In genomic region chr5:73977426-73977825, GRCm38 (mm10) we compare ENCODE assay signal across 22 mouse cellular contexts.
DNase-seq lines count a peak whose midpoint lies in the region; ATAC-seq and TF ChIP-seq lines count a peak whose summit lies in the region.
"Had no signal": no experiment of that assay in that cellular context is flagged by ENCODE, and none has a peak within 500 bp of the region (broad histone marks: within the 10 kb centered on the region; RNA-seq: fewer than 3 reads in every experiment).

No protein-coding gene starts in this region.

- no peak for TF ChIP-seq CTCF in lung, postnatal 0 days (IDR thresholded peaks at IDR 0.05)
- TF ChIP-seq CTCF in lung, adult 2 months (IDR thresholded peaks at IDR 0.05; ENCODE audit: insufficient read depth, low read length), result no peak
- TF ChIP-seq CTCF in intestine, postnatal 0 days (IDR thresholded peaks at IDR 0.05; ENCODE audit: low read depth), result no peak

- no peak overlapping the region for H3K9ac ChIP-seq in heart, embryonic 12.5 days
- no peak overlapping the region for H3K9ac ChIP-seq in lung, postnatal 0 days (replicated peaks; ENCODE audit: low read depth)
- H3K9ac ChIP-seq in intestine, postnatal 0 days (ENCODE audit: low read depth, low read length), result no peak overlapping the region
- H3K9ac ChIP-seq in liver, embryonic 11.5 days (ENCODE audit: low read depth, low read length), result no peak overlapping the region
- H3K9ac ChIP-seq: limb, embryonic 15.5 days; midbrain, embryonic 12.5 days; neural tube, embryonic 12.5 days had no signal

- H3K4me3 ChIP-seq in heart, embryonic 12.5 days, result no peak overlapping the region
- no peak overlapping the region for H3K4me3 ChIP-seq in lung, postnatal 0 days (ENCODE audit: low read depth, low read length)
- H3K4me3 ChIP-seq in lung, adult 2 months (replicated peaks; ENCODE audit: extremely low read depth, low read depth, low read length), result no peak overlapping the region
- no peak overlapping the region for H3K4me3 ChIP-seq in brown adipose tissue, adult 24 weeks (ENCODE audit: insufficient read depth, low read depth, low read length)
- H3K4me3 ChIP-seq in intestine, postnatal 0 days (ENCODE audit: low read depth, low read length), result no peak overlapping the region
- H3K4me3 ChIP-seq in liver, embryonic 11.5 days (ENCODE audit: low read depth, low read length), result no peak overlapping the region
- H3K4me3 ChIP-seq: erythroblast, embryonic 14.5 days; heart, embryonic 10.5 days; limb, embryonic 15.5 days; midbrain, embryonic 12.5 days; neural tube, embryonic 12.5 days had no signal

- no peak for ATAC-seq in heart, embryonic 12.5 days (ENCODE audit: insufficient number of reproducible peaks, low FRiP score)
- ATAC-seq in lung, postnatal 0 days, result no peak
- ATAC-seq in intestine, postnatal 0 days, result no peak
- no peak for ATAC-seq in liver, embryonic 11.5 days (replicated peaks; ENCODE audit: low FRiP score)
- ATAC-seq: forebrain, embryonic 16.5 days; Patski had no signal

- DNase-seq in heart, adult 11 months, result peak; percentile 58
- peak; percentile 41 for DNase-seq in lung, postnatal 0 days (ENCODE audit: low spot score)
- no peak for DNase-seq in lung, adult 2 months
- DNase-seq in liver, embryonic 11.5 days (ENCODE audit: low spot score), result no peak
- DNase-seq: adrenal gland, postnatal 14 days; cerebellum, adult 11-12 months; cerebellum, postnatal 14 days; embryo, embryonic 11 days; heart, postnatal 10 days; kidney, adult 8-10 months; thymus, postnatal 4 days had no signal

- no peaks in the 10 kb centered on the region for H3K9me3 ChIP-seq in heart, embryonic 12.5 days (replicated peaks)
- no peaks in the 10 kb centered on the region for H3K9me3 ChIP-seq in lung, postnatal 0 days (ENCODE audit: low read length)
- H3K9me3 ChIP-seq in intestine, postnatal 0 days (ENCODE audit: control insufficient read depth), result no peaks in the 10 kb centered on the region
- no peaks in the 10 kb centered on the region for H3K9me3 ChIP-seq in liver, embryonic 11.5 days (ENCODE audit: control insufficient read depth, low read length)
- H3K9me3 ChIP-seq: heart, embryonic 10.5 days; limb, embryonic 15.5 days; midbrain, embryonic 12.5 days; neural tube, embryonic 12.5 days had no signal

- no peaks in the 10 kb centered on the region; the same call in 1 of the 2 replicates for H3K4me1 ChIP-seq in heart, embryonic 12.5 days (replicated peaks)
- no peaks in the 10 kb centered on the region for H3K4me1 ChIP-seq in lung, postnatal 0 days (ENCODE audit: insufficient read depth, low read depth, low read length)
- H3K4me1 ChIP-seq in lung, adult 2 months (ENCODE audit: control insufficient read depth, insufficient read depth, low read length), result no peaks in the 10 kb centered on the region
- H3K4me1 ChIP-seq in brown adipose tissue, adult 24 weeks (ENCODE audit: control insufficient read depth, insufficient read depth, insufficient read length, low read length), result no peaks in the 10 kb centered on the region
- no peaks in the 10 kb centered on the region for H3K4me1 ChIP-seq in intestine, postnatal 0 days (replicated peaks; ENCODE audit: control insufficient read depth, insufficient read depth, low read length)
- no peaks in the 10 kb centered on the region for H3K4me1 ChIP-seq in liver, embryonic 11.5 days (replicated peaks; ENCODE audit: control insufficient read depth, insufficient read depth, low read length)
- H3K4me1 ChIP-seq: limb, embryonic 15.5 days; midbrain, embryonic 12.5 days; neural tube, embryonic 12.5 days had no signal

- no peaks in the 10 kb centered on the region for H3K36me3 ChIP-seq in heart, embryonic 12.5 days
- H3K36me3 ChIP-seq in lung, postnatal 0 days (ENCODE audit: insufficient read depth, low read length), result no peaks in the 10 kb centered on the region
- no peaks in the 10 kb centered on the region for H3K36me3 ChIP-seq in intestine, postnatal 0 days (ENCODE audit: control insufficient read depth, insufficient read depth)
- H3K36me3 ChIP-seq in liver, embryonic 11.5 days (ENCODE audit: control insufficient read depth, insufficient read depth, low read length), result no peaks in the 10 kb centered on the region
- H3K36me3 ChIP-seq: heart, embryonic 10.5 days; limb, embryonic 15.5 days; midbrain, embryonic 12.5 days; neural tube, embryonic 12.5 days had no signal

- no peak for TF ChIP-seq EP300 in lung, postnatal 0 days (IDR thresholded peaks at IDR 0.05)

- no peak overlapping the region for H3K4me2 ChIP-seq in heart, embryonic 12.5 days
- no peak overlapping the region for H3K4me2 ChIP-seq in lung, postnatal 0 days (replicated peaks; ENCODE audit: low read depth, low read length)
- H3K4me2 ChIP-seq in intestine, postnatal 0 days (replicated peaks; ENCODE audit: low read depth), result no peak overlapping the region
- no peak overlapping the region for H3K4me2 ChIP-seq in liver, embryonic 11.5 days
- H3K4me2 ChIP-seq: limb, embryonic 15.5 days; midbrain, embryonic 12.5 days; neural tube, embryonic 12.5 days had no signal

- no peaks in the 10 kb centered on the region for H3K27me3 ChIP-seq in heart, embryonic 12.5 days (replicated peaks)
- H3K27me3 ChIP-seq in lung, postnatal 0 days (replicated peaks; ENCODE audit: insufficient read depth, low read length), result no peaks in the 10 kb centered on the region
- H3K27me3 ChIP-seq in intestine, postnatal 0 days (replicated peaks; ENCODE audit: control insufficient read depth, insufficient read depth, low read length), result no peaks in the 10 kb centered on the region
- H3K27me3 ChIP-seq in liver, embryonic 11.5 days (replicated peaks; ENCODE audit: control insufficient read depth, insufficient read depth, low read length), result no peaks in the 10 kb centered on the region
- H3K27me3 ChIP-seq: limb, embryonic 15.5 days; midbrain, embryonic 12.5 days; neural tube, embryonic 12.5 days; Patski had no signal

- WGBS in heart, embryonic 12.5 days, result 79% methylated on average over 11 of the region's 11 CpGs
- 40% methylated on average over 11 of the region's 11 CpGs for WGBS in lung, postnatal 0 days
- 57% methylated on average over 11 of the region's 11 CpGs for WGBS in lung, adult 2 months
- 74% methylated on average over 11 of the region's 11 CpGs for WGBS in intestine, postnatal 0 days
- 70% methylated on average over 11 of the region's 11 CpGs for WGBS in liver, embryonic 11.5 days

- no peak for TF ChIP-seq POLR2A in lung, adult 2 months (IDR thresholded peaks at IDR 0.05; ENCODE audit: borderline replicate concordance, extremely low read depth, low read depth, low read length)

- H3K27ac ChIP-seq in heart, embryonic 12.5 days (ENCODE audit: poor library complexity, severe bottlenecking), result no peak overlapping the region
- no peak overlapping the region for H3K27ac ChIP-seq in lung, postnatal 0 days (ENCODE audit: low read length)
- H3K27ac ChIP-seq in brown adipose tissue, adult 24 weeks (replicated peaks; ENCODE audit: low read depth, low read length), result peak overlapping the region; percentile 55
- no peak overlapping the region for H3K27ac ChIP-seq in intestine, postnatal 0 days (ENCODE audit: low read depth, low read length)
- no peak overlapping the region for H3K27ac ChIP-seq in liver, embryonic 11.5 days (ENCODE audit: low read depth, low read length)
- H3K27ac ChIP-seq: heart, embryonic 10.5 days; limb, embryonic 15.5 days; macrophage; midbrain, embryonic 12.5 days; neural tube, embryonic 12.5 days had no signal

Comparison
In these comparisons a context has a peak if more than half of its experiments do, and no peak if none do; other contexts are left out.
1. DNase-seq: peak in heart, adult 11 months (single experiment) and lung, postnatal 0 days (single experiment); none in lung, adult 2 months (single experiment) and liver, embryonic 11.5 days (single experiment).